Mouse (Mus musculus): ENCODE measurements at regions not wholly inside any gene's neighbourhood (a gene's known extent, or its start where the extent isn't known, plus 50 kb on each side); places are given as distances from the start of the nearest gene placed in this dataset.

DNA sequence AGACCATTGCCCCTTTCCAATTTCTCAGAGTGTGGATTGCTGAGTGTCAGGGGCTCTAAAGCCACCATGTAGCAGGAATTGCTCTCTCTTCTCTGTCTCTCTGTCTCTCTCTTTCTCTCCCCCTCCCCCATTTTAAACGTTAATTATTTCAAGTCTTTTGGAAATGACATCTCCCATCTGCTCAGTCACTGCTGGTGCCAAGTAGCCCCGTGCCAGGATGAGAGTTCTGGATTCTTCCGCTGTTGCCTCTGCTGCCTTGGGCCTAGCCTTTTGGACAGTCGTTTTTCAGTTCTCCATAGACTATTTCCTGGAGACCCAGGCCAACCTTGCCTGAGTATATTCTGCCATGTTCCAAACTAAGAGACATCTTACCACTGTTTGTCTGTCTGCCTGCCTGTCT is 590.9 kb upstream of the Lcorl start:
- no peak for TF ChIP-seq POLR2A (IDR thresholded peaks at IDR 0.05; ENCODE audit: low read depth, low read length)
- no peak for TF ChIP-seq CTCF (conservative IDR thresholded peaks at IDR 0.05; ENCODE audit: insufficient read depth, insufficient read length, low read depth, low read length)
